Mouse (Mus musculus): ENCODE measurements at regions not wholly inside any gene's neighbourhood (a gene's known extent, or its start where the extent isn't known, plus 50 kb on each side); places are given as distances from the start of the nearest gene placed in this dataset.

DNA sequence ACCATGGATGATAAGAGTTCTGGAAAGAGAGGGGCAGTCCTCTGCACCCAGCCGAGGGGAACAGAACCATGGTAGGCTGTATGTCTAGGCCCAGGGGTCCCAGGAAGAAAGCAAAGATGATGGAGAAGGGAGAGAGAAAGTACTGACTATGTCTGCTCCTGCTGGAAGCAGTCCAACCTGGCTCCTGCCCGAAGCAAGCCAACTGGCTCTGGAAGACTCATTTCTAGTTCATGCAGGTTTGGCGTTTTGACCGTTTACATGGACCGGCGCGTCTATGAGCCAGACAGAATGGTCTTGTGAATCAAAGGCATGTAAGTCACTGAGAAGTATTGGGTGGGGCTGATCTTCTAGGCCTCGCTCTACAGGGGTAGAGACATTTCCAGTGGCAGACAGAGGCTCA is 385.6 kb downstream of the Zfp536 start:
- 89% methylated on average over 8 of the region's 8 CpGs for WGBS
- no peak overlapping the region for H3K4me2 ChIP-seq
- H3K4me3 ChIP-seq (ENCODE audit: low read depth, low read length): no peak overlapping the region
- H3K27ac ChIP-seq (ENCODE audit: low read depth, low read length): no peak overlapping the region
- ATAC-seq (replicated peaks; ENCODE audit: low FRiP score) (no peak), DNase-seq (ENCODE audit: low spot score) (no peak)
- H3K4me1 ChIP-seq (replicated peaks; ENCODE audit: control insufficient read depth, insufficient read depth, low read length): no peaks in the 10 kb centered on the region
- no peaks in the 10 kb centered on the region for H3K9me3 ChIP-seq (ENCODE audit: control insufficient read depth, low read length)
- no peaks in the 10 kb centered on the region for H3K27me3 ChIP-seq (replicated peaks; ENCODE audit: control insufficient read depth, insufficient read depth, low read length)
- no peaks in the 10 kb centered on the region for H3K36me3 ChIP-seq (ENCODE audit: control insufficient read depth, insufficient read depth, low read length)
- H3K9ac ChIP-seq (ENCODE audit: low read depth, low read length): no peak overlapping the region

DNA sequence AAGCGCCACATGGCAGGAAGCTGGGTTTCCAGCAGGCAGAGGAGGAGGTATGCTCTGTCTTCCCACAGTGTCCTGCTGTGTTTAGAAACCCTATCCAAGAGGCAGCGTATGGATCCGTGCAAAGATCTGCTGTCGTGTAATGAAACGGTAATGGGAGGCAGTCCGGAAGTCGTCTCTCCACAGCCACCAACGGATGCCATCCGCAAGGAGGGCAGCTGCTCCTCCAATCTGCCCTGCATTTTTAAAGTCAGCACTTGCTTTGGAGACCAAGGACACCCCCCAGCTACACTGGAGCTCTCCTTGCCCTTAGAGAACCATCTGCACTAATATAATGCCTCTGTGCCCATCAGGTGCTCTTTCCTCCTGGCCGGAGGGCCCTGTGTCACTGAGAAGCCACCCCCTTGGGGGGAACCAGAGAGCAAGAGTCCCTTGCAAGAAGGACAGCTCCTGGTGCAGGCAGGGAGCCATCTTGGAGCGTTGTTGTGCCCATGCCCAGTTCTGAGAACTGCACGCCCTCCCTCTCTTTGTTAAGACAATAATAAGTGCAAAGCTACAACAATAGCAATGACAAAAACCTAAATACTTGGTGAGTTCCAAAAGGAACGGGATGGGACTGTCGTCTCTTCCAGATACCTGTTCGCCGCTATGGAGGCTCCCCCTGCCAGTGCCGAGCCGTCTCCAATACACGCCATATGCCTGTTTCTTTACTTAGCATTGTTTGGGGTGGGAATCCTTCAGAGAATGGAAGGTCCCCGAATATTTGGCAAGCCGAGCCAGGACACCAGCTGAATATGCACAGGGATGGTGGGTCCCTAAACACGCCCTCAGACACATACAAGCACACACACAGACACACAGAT is 384.4 kb downstream of the Zfp536 start:
- H3K36me3 ChIP-seq (ENCODE audit: control insufficient read depth, insufficient read depth, low read length): no peaks in the 10 kb centered on the region
- 85% methylated on average over 22 of the region's 22 CpGs for WGBS
- H3K4me1 ChIP-seq (replicated peaks; ENCODE audit: control insufficient read depth, insufficient read depth, low read length): no peaks in the 10 kb centered on the region
- ATAC-seq (replicated peaks; ENCODE audit: low FRiP score) (no peak), DNase-seq (ENCODE audit: low spot score) (no peak)
- no peak overlapping the region for H3K9ac ChIP-seq (ENCODE audit: low read depth, low read length)
- no peaks in the 10 kb centered on the region for H3K27me3 ChIP-seq (replicated peaks; ENCODE audit: control insufficient read depth, insufficient read depth, low read length)
- no peak overlapping the region for H3K27ac ChIP-seq (ENCODE audit: low read depth, low read length)
- no peaks in the 10 kb centered on the region for H3K9me3 ChIP-seq (ENCODE audit: control insufficient read depth, low read length)
- no peak overlapping the region for H3K4me2 ChIP-seq
- H3K4me3 ChIP-seq (ENCODE audit: low read depth, low read length): no peak overlapping the region

- H3K36me3 ChIP-seq (ENCODE audit: control insufficient read depth, insufficient read depth, low read length): no peaks in the 10 kb centered on the region
- H3K4me2 ChIP-seq: no peak overlapping the region
- 79% methylated on average over 2 of the region's 2 CpGs for WGBS
- no peak overlapping the region for H3K4me3 ChIP-seq (ENCODE audit: low read depth, low read length)
- H3K27me3 ChIP-seq (replicated peaks; ENCODE audit: control insufficient read depth, insufficient read depth, low read length): no peaks in the 10 kb centered on the region
- H3K27ac ChIP-seq (ENCODE audit: low read depth, low read length): no peak overlapping the region
- no peak overlapping the region for H3K9ac ChIP-seq (ENCODE audit: low read depth, low read length)
- no peaks in the 10 kb centered on the region for H3K4me1 ChIP-seq (replicated peaks; ENCODE audit: control insufficient read depth, insufficient read depth, low read length)
- H3K9me3 ChIP-seq (ENCODE audit: control insufficient read depth, low read length): no peaks in the 10 kb centered on the region
- ATAC-seq (replicated peaks; ENCODE audit: low FRiP score): no peak
- no peak for DNase-seq (ENCODE audit: low spot score)
Measured at GRCm38 (mm10) chr7:37389703-37390087, 383.7 kb downstream of the Zfp536 start.

- no peak overlapping the region for H3K27ac ChIP-seq (ENCODE audit: low read depth, low read length)
- no peaks in the 10 kb centered on the region for H3K27me3 ChIP-seq (replicated peaks; ENCODE audit: control insufficient read depth, insufficient read depth, low read length)
- H3K4me3 ChIP-seq (ENCODE audit: low read depth, low read length): no peak overlapping the region
- no peaks in the 10 kb centered on the region for H3K9me3 ChIP-seq (ENCODE audit: control insufficient read depth, low read length)
- DNase-seq (ENCODE audit: low spot score) (no peak), ATAC-seq (replicated peaks; ENCODE audit: low FRiP score) (no peak)
- no peak overlapping the region for H3K9ac ChIP-seq (ENCODE audit: low read depth, low read length)
- no peaks in the 10 kb centered on the region for H3K36me3 ChIP-seq (ENCODE audit: control insufficient read depth, insufficient read depth, low read length)
- no peak overlapping the region for H3K4me2 ChIP-seq
- 91% methylated on average over 7 of the region's 7 CpGs for WGBS
- no peaks in the 10 kb centered on the region for H3K4me1 ChIP-seq (replicated peaks; ENCODE audit: control insufficient read depth, insufficient read depth, low read length)
Measured at GRCm38 (mm10) chr7:37390271-37390670, 383.2 kb downstream of the Zfp536 start.

DNA sequence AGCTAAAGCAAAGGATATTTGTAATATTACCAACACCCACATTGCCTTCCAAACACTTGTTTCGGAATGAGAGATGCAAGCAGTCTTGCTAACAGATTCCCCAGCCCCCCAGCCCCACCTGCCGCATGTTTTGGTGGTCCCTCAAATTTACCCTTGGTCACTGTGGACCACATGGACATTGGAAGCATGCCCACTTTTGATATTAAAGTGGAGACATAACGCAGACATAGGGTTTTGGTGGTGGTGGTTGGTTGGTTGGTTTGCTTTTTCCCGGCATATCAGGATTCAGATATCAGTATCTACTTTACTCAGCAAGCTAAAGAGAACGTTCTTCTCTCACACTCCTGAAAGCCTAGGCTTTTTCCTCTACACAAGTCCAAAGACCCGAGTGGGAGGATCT is 381.3 kb downstream of the Zfp536 start:
- Histone ChIP-seq H3K4me3 (ENCODE audit: low read depth, low read length) (no peak overlapping the region), H3K9me3 (ENCODE audit: control insufficient read depth, low read length) (no peaks in the 10 kb centered on the region), H3K36me3 (ENCODE audit: control insufficient read depth, insufficient read depth, low read length) (no peaks in the 10 kb centered on the region), H3K27me3 (replicated peaks; ENCODE audit: control insufficient read depth, insufficient read depth, low read length) (no peaks in the 10 kb centered on the region), H3K27ac (ENCODE audit: low read depth, low read length) (no peak overlapping the region), H3K9ac (ENCODE audit: low read depth, low read length) (no peak overlapping the region), H3K4me1 (replicated peaks; ENCODE audit: control insufficient read depth, insufficient read depth, low read length) (no peaks in the 10 kb centered on the region), H3K4me2 (no peak overlapping the region)
- ATAC-seq (replicated peaks; ENCODE audit: low FRiP score): no peak
- 77% methylated on average over 6 of the region's 6 CpGs for WGBS
- DNase-seq (ENCODE audit: low spot score): no peak

DNA sequence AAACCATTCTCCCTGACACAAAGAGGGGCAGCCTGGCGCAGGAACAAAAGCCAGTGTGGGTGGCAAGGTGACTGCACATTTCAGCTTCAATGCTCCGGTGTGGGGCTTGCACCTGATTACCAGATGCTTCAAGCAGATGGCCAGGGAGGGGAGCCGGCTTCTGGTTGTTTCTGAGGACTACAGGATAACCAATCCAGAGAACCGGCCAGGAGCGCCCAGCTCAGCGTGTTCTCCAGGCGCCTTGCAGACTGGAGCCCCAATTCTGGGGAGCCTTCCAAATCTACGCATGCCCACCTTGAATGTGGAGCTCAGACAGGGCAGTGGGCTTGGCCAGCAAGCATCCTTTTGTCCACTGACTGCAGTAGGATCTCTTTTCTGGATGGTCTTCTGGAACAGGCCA is 380.8 kb downstream of the Zfp536 start:
- no peak overlapping the region for H3K9ac ChIP-seq (ENCODE audit: low read depth, low read length)
- no peaks in the 10 kb centered on the region for H3K36me3 ChIP-seq (ENCODE audit: control insufficient read depth, insufficient read depth, low read length)
- no peaks in the 10 kb centered on the region for H3K4me1 ChIP-seq (replicated peaks; ENCODE audit: control insufficient read depth, insufficient read depth, low read length)
- no peak for DNase-seq (ENCODE audit: low spot score)
- no peak overlapping the region for H3K4me2 ChIP-seq
- no peak for ATAC-seq (replicated peaks; ENCODE audit: low FRiP score)
- H3K4me3 ChIP-seq (ENCODE audit: low read depth, low read length): no peak overlapping the region
- WGBS: 82% methylated on average over 8 of the region's 8 CpGs
- H3K9me3 ChIP-seq (ENCODE audit: control insufficient read depth, low read length): no peaks in the 10 kb centered on the region
- no peak overlapping the region for H3K27ac ChIP-seq (ENCODE audit: low read depth, low read length)
- H3K27me3 ChIP-seq (replicated peaks; ENCODE audit: control insufficient read depth, insufficient read depth, low read length): no peaks in the 10 kb centered on the region

DNA sequence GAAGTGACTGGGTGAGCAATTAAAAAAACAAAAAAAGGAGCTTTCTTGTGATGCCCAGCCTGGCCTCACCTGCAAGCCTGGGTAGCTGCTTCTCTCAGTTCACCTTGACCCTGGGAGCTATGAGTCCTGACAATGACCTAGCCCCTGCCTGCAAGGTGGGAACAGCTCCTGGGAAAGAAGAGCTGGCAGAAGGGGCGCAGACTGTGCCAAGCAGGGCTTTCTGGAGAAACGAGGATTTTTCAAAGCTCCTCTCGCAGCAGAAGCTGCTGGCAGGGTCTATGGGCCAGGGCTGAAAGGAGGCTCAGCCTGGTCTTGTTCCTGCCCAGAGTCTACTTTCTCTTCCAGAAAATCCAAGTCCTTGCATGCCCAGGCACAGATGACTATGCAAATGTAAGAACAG is 380.4 kb downstream of the Zfp536 start:
- Histone ChIP-seq H3K27me3 (replicated peaks; ENCODE audit: control insufficient read depth, insufficient read depth, low read length) (no peaks in the 10 kb centered on the region), H3K9ac (ENCODE audit: low read depth, low read length) (no peak overlapping the region), H3K9me3 (ENCODE audit: control insufficient read depth, low read length) (no peaks in the 10 kb centered on the region), H3K4me1 (replicated peaks; ENCODE audit: control insufficient read depth, insufficient read depth, low read length) (no peaks in the 10 kb centered on the region), H3K36me3 (ENCODE audit: control insufficient read depth, insufficient read depth, low read length) (no peaks in the 10 kb centered on the region), H3K27ac (ENCODE audit: low read depth, low read length) (no peak overlapping the region), H3K4me2 (no peak overlapping the region), H3K4me3 (ENCODE audit: low read depth, low read length) (no peak overlapping the region)
- 66% methylated on average over 3 of the region's 3 CpGs for WGBS
- no peak for ATAC-seq (replicated peaks; ENCODE audit: low FRiP score)
- DNase-seq (ENCODE audit: low spot score): no peak

DNA sequence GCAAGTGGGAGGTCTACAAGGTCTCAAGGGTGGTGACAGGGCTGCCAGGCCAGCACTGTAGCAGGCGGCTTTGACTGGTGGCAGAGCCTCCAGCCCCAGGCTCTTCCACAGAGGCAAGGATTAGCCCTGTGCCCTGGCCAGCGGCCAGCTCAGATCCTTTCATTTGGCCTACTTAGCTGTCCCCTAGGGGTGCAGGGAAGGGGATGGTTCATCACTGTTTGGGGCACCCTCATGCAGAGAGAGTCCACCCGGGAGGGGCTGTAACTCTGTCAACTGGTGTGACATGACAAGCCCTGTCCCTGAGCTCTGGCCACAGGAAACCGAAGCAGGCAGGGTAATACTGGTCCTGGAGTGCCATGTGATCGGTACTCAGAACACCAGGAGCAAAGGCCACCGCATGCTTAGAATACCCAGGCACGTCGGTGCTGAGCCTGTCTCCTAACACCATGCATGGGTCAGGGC is 378.4 kb downstream of the Zfp536 start:
- Histone ChIP-seq H3K9me3 (ENCODE audit: control insufficient read depth, low read length) (no peaks in the 10 kb centered on the region), H3K36me3 (ENCODE audit: control insufficient read depth, insufficient read depth, low read length) (no peaks in the 10 kb centered on the region), H3K27ac (ENCODE audit: low read depth, low read length) (no peak overlapping the region), H3K27me3 (replicated peaks; ENCODE audit: control insufficient read depth, insufficient read depth, low read length) (no peaks in the 10 kb centered on the region), H3K4me2 (no peak overlapping the region), H3K4me3 (ENCODE audit: low read depth, low read length) (no peak overlapping the region), H3K9ac (ENCODE audit: low read depth, low read length) (no peak overlapping the region), H3K4me1 (replicated peaks; ENCODE audit: control insufficient read depth, insufficient read depth, low read length) (no peaks in the 10 kb centered on the region)
- 68% methylated on average over 8 of the region's 8 CpGs for WGBS
- ATAC-seq (replicated peaks; ENCODE audit: low FRiP score): no peak
- DNase-seq (ENCODE audit: low spot score): no peak

- WGBS: 87% methylated on average over 13 of the region's 13 CpGs
- DNase-seq (ENCODE audit: low spot score) (no peak), ATAC-seq (replicated peaks; ENCODE audit: low FRiP score) (no peak)
- Histone ChIP-seq H3K9ac (ENCODE audit: low read depth, low read length) (no peak overlapping the region), H3K27me3 (replicated peaks; ENCODE audit: control insufficient read depth, insufficient read depth, low read length) (no peaks in the 10 kb centered on the region), H3K36me3 (ENCODE audit: control insufficient read depth, insufficient read depth, low read length) (no peaks in the 10 kb centered on the region), H3K27ac (ENCODE audit: low read depth, low read length) (no peak overlapping the region), H3K4me2 (no peak overlapping the region), H3K4me1 (replicated peaks; ENCODE audit: control insufficient read depth, insufficient read depth, low read length) (no peaks in the 10 kb centered on the region), H3K9me3 (ENCODE audit: control insufficient read depth, low read length) (no peaks in the 10 kb centered on the region), H3K4me3 (ENCODE audit: low read depth, low read length) (no peak overlapping the region)
Measured at GRCm38 (mm10) chr7:37395881-37396513, 377.4 kb downstream of the Zfp536 start.

Measured in liver, embryonic 11.5 days (tissue).